Mouse (Mus musculus): ENCODE measurements at regions not wholly inside any gene's neighbourhood (a gene's known extent, or its start where the extent isn't known, plus 50 kb on each side); places are given as distances from the start of the nearest gene placed in this dataset.

GRCm38 (mm10) chr5:75791738-75792137 is 186.5 kb downstream of the Kdr start:
- TF ChIP-seq CTCF (IDR thresholded peaks at IDR 0.05; ENCODE audit: extremely low read depth, insufficient read length, insufficient replicate concordance, low read depth, low read length) (no peak), POLR2A (IDR thresholded peaks at IDR 0.05; ENCODE audit: low read depth, low read length) (no peak)

Data from small intestine, adult 2 months (tissue).